Mouse (Mus musculus) limb, embryonic 13.5 days (tissue): ENCODE results near the gene Rorc. TPM values are rescaled to one million over a fixed set of nuclear protein-coding genes. Genes with fewer than 3 reads are reported as not detected.

Experiments used
- ATAC-seq: fragments of 200-750 bp; cut with Nextera tagmentation; 2 replicates; pipeline ENCODE4 v1.8.0; 2017; ENCODE audit warnings: low read depth, moderate number of reproducible peaks, moderate TSS enrichment; ENCODE audit not compliant: low FRiP score
- H3K27ac ChIP-seq: fragments of 300-500 bp; sonication (generic); 2 replicates; pipeline ENCODE4 v1.5.1; 2015; ENCODE audit warnings: inconsistent platforms, mild to moderate bottlenecking, moderate library complexity
- H3K27me3 ChIP-seq: fragments of 300-500 bp; sonication (generic); 2 replicates; pipeline ENCODE4 v1.6.1; 2015; ENCODE audit warnings: mild to moderate bottlenecking, inconsistent platforms
- H3K36me3 ChIP-seq: fragments of 300-500 bp; sonication (generic); 2 replicates; pipeline ENCODE4 v1.6.1; 2015; ENCODE audit warnings: inconsistent platforms, mild to moderate bottlenecking, moderate library complexity
- H3K4me1 ChIP-seq: fragments of 300-500 bp; sonication (generic); 2 replicates; pipeline ENCODE4 v1.6.1; 2015; ENCODE audit warnings: inconsistent platforms
- H3K4me2 ChIP-seq: fragments of 300-500 bp; sonication (generic); replicated peaks from 2 replicates; pipeline ENCODE4 v1.6.1; 2015; ENCODE audit warnings: inconsistent platforms, mild to moderate bottlenecking, moderate library complexity
- H3K4me3 ChIP-seq: fragments of 300-500 bp; sonication (generic); 2 replicates; pipeline ENCODE4 v1.5.1; 2015; ENCODE audit warnings: moderate library complexity, mild to moderate bottlenecking, inconsistent platforms
- H3K9ac ChIP-seq: fragments of 300-500 bp; sonication (generic); 2 replicates; pipeline ENCODE4 v1.6.1; 2015; ENCODE audit warnings: mild to moderate bottlenecking, inconsistent platforms
- H3K9me3 ChIP-seq: fragments of 300-500 bp; sonication (generic); 2 replicates; pipeline ENCODE4 v1.6.1; 2016; ENCODE audit warnings: inconsistent platforms
- WGBS: fragments of 180-500 bp; shearing (Covaris S2); methylation state at CpG from one replicate; pipeline ENCODE4 v1.1.7; 2015; 5-methylcytosine and 5-hydroxymethylcytosine counted together
- polyA plus RNA-seq: library from polyadenylated mRNA; unstranded; fragments of >200 nt; fragmentation: Nextera tagmentation; extraction: Ambion mirVana; gene quantifications from 2 replicates; pipeline ENCODE4 v1.2.1, GENCODE M21; 2015

Rorc gene
- polyA plus RNA-seq, 1 experiment from 2014 or later = 1.0 TPM

DNA sequence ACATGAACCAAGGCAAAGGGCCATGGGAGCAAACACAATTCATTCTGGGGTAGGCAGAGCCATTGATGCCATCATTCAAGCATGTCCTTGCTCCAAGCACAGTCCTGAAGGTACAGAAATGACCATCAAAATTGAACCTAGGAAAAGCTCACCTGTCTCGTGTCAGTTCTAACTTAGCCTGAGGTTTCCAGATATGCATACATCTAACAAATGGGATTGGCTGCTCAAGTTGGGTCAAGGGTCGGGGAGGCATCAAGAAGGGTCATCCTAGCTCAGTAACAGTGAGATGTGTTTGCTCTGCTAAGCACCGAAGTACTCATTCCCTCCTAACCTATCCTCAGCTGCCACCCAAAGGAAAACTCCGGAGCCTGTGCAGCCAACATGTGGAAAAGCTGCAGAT lies 24.3 kb downstream of the Rorc start:
- WGBS = 82% methylated on average over 4 of the region's 4 CpGs
- no peak overlapping the region for H3K9ac ChIP-seq
- H3K36me3 ChIP-seq = no peaks in the 10 kb centered on the region
- H3K4me3 ChIP-seq = no peak overlapping the region
- no peak for ATAC-seq
- H3K27ac ChIP-seq = no peak overlapping the region
- peaks cover 61% of the 10 kb centered on the region for H3K27me3 ChIP-seq
- no peaks in the 10 kb centered on the region for H3K9me3 ChIP-seq
- no peak overlapping the region for H3K4me2 ChIP-seq
- peaks cover 14% of the 10 kb centered on the region for H3K4me1 ChIP-seq

DNA sequence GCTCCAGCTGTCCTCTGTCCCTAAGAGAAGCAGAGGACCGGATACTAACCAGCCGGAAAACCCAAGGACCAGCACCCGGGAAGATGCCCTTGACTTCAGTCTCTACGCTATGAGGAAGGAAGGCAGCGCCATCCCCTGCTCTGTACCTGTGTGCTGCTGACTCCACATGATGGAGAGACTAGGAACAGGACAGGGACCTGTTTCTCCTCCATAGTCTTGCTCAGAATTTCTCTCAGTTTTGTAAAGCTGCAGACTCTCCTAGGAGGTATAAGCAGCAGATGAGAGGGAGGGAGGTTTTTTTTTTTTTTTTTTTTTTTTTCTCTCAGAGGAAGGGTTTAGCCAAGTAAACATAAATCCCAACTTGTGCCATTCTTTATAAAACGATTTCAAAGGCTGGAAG lies 25.6 kb downstream of the Rorc start, which contains the start of gene Lingo4:
Gene Lingo4 (plus strand): TSS at position 301 of the 400 bp plus-strand sequence.
- peak within 1 kb of the TSS; percentile 32 for H3K4me3 ChIP-seq
- H3K9ac ChIP-seq = peak within 1 kb of the TSS; percentile 45
- WGBS = 70% methylated on average over 6 of the region's 6 CpGs
- peak within 1 kb of the TSS; percentile 63 for H3K4me2 ChIP-seq
- no peaks in the 10 kb centered on the region for H3K9me3 ChIP-seq
- H3K36me3 ChIP-seq = no peaks in the 10 kb centered on the region
- peaks cover 14% of the 10 kb centered on the region for H3K4me1 ChIP-seq
- H3K27ac ChIP-seq = no peak within 1 kb of the TSS
- no peak for ATAC-seq
- peaks cover 75% of the 10 kb centered on the region for H3K27me3 ChIP-seq

DNA sequence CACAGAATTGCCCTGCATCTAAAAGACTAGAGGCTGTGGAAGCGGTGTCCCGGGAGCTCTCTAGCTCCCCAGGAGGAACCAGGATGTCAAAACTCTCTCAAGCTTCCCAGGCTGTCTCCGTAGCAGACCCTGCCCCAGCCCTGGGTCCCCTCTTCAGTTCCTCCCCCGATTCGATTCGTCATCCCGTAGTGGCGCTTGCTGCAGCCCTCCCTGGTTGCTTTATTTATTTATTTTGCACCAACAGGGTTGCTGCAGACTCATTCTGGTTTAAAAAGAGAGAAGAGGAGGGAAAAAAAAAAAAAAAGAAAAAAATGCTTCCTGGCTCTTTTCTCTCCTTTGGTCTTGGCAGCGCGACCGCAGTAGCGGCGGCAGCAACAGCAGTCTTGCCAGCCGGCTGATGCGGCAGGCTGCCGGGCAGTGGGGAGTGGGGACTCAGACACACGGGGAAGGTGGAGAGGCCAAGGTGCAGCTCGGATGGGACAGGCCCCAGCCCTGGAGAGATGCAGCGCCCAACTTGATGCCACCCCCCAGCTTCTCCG lies 26.4 kb downstream of the Rorc start:
- Histone ChIP-seq H3K4me1 (peaks cover 9% of the 10 kb centered on the region), H3K27ac (no peak overlapping the region), H3K9ac (peak overlapping the region; percentile 45), H3K4me3 (peak overlapping the region; percentile 32), H3K4me2 (peak overlapping the region; percentile 63), H3K9me3 (no peaks in the 10 kb centered on the region), H3K36me3 (no peaks in the 10 kb centered on the region), H3K27me3 (peaks cover 82% of the 10 kb centered on the region)
- no peak for ATAC-seq
- WGBS = 2% methylated on average over 20 of the region's 20 CpGs

DNA sequence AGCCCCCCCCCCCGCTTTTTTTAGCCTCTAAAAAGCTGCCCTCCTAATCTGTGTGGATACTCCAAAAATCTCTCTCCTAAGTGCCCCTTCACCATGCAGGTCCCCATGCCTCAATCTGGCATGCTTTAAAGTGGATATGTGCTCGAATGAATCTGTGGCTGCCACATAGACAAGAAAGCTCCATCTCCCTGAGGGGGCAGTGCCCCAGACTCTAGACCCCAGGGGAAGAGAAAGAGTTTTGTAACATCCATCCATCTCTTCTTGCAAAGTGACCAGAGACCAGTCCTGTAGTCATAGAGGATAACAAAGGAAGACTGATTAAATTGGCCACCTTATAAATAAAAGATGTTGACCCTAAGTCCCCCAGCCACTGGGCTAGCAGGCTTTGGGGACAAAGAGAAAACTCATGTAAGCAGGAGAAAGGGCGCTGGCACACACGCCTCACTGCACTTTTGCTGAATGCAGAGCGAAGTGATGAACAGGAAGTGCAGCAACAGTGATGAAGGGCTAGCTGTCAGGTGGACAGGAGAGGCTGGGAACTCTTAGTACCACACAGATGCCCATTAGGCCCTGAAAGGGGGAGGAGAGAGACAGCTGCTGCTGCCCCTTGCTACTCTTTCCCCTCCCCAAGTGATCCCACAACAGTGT lies 27.2 kb downstream of the Rorc start:
- Histone ChIP-seq H3K4me2 (0 out of 2 replicates have a peak overlapping the region, but pooled peaks have one; percentile 63), H3K27me3 (peaks cover 89% of the 10 kb centered on the region)

DNA sequence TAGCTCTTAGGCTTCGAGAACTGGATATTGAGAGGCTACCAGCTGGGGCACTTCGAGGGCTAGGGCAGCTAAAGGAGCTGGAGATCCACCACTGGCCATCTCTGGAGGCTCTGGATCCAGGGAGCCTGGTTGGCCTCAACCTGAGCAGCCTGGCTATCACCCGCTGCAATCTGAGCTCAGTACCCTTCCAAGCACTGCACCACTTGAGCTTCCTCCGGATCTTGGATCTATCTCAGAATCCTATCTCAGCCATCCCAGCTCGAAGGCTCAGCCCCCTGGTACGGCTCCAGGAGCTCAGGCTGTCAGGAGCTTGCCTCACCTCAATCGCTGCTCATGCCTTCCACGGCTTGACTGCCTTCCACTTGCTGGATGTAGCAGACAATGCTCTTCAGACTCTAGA lies 29.9 kb downstream of the Rorc start:
- Histone ChIP-seq H3K27me3 (peaks cover 82% of the 10 kb centered on the region), H3K9me3 (no peaks in the 10 kb centered on the region), H3K36me3 (no peaks in the 10 kb centered on the region), H3K27ac (no peak overlapping the region), H3K4me1 (peaks cover 21% of the 10 kb centered on the region), H3K4me2 (no peak overlapping the region), H3K4me3 (no peak overlapping the region), H3K9ac (no peak overlapping the region)
- 60% methylated on average over 8 of the region's 8 CpGs for WGBS
- ATAC-seq = no peak

More for the DNA sequence above, 27.2 kb downstream of the Rorc start:
- 53% methylated on average over 5 of the region's 5 CpGs for WGBS
- no peak for ATAC-seq
- Histone ChIP-seq H3K27ac (no peak overlapping the region), H3K4me1 (peaks cover 15% of the 10 kb centered on the region), H3K9me3 (no peaks in the 10 kb centered on the region), H3K36me3 (no peaks in the 10 kb centered on the region), H3K9ac (no peak overlapping the region), H3K4me3 (no peak overlapping the region; the same call in 1 of the 2 replicates)

DNA sequence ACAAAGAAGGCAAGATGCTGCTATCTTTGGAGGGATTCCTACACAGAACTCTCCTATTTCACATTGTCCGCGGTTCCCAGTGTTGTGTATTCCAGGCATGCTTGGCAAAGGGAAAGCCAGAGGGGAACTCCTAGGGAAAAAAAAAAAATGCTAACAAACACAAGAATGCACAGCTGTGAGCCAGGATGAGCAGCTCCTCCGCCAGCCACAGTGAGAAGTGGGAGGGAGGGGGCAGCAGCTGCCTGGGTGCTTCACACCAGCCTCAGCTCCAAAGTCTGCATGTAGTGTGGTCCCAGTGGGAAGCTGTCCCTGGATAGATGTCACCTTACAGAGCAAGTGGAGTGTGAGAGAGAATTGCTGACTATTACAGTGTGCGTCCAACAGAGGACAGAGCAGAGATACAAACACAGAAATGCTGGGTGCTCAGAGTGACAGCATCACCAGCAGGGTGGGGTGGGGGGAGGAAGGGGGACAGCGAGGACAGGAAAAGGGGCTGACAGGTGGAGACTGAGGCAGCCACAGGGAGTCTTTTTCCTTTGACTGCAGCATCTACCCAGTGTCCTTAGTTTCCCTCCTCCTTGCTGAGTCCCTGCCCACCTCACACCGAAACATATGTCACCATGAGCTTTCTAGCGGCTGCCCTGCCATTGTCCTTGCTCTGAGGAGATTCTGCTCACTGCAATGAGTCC lies 31.9 kb downstream of the Rorc start:
- Histone ChIP-seq H3K27ac (no peak overlapping the region), H3K9me3 (no peaks in the 10 kb centered on the region), H3K36me3 (no peaks in the 10 kb centered on the region), H3K4me1 (peaks cover 12% of the 10 kb centered on the region; the same call in 1 of the 2 replicates), H3K27me3 (peaks cover 62% of the 10 kb centered on the region), H3K4me2 (no peak overlapping the region), H3K9ac (no peak overlapping the region), H3K4me3 (no peak overlapping the region)
- ATAC-seq = peak; percentile 82; the same call in 1 of the 2 replicates
- 24% methylated on average over 7 of the region's 7 CpGs for WGBS

DNA sequence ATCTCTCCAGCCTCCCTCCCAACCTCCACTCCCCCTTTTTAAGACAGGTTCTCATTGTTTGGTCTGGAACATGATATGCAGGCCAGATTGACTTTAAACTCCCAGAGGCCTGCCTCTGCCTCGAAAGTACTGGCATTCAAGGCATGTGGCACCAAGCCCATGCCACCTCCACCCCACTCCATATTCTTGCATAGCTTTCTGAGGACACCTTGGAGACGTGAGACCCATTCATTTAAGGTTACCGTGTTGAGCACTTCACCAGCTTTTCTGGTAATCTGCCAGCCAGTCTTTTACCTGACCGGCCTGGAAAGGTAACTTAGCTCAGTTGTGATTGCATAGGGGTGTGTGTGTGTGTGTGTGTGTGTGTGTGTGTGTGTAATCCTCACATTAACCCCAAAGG lies 33.0 kb downstream of the Rorc start:
- H3K4me1 ChIP-seq = peaks cover 12% of the 10 kb centered on the region; the same call in 1 of the 2 replicates
- H3K27me3 ChIP-seq = peaks cover 51% of the 10 kb centered on the region
- H3K36me3 ChIP-seq = no peaks in the 10 kb centered on the region
- H3K9ac ChIP-seq = no peak overlapping the region
- no peak for ATAC-seq
- no peak overlapping the region for H3K27ac ChIP-seq
- H3K4me3 ChIP-seq = no peak overlapping the region
- H3K4me2 ChIP-seq = no peak overlapping the region
- no peaks in the 10 kb centered on the region for H3K9me3 ChIP-seq
- 57% methylated on average over 4 of the region's 4 CpGs for WGBS

DNA sequence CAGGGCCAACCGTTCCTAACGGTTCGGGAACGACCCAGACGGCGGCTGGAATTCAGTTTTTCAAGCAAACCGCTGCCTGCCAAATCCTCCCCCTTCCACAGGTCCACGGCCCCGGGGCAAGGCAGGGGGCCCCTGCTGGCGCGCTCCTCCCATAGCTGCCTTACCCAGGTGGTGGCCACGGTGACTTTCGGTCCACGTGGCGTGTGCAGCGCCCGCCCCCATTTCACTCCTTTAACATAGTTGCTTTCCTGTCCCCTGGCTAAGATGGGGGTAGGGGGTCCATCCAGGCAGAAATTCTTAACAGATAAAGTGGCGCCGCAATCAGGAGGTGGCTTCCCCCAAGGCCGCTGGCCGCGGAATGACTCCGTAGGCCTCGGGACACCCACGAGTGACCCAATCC lies 39.9 kb downstream of the Rorc start:
- peak; percentile 25; the same call in 1 of the 2 replicates for ATAC-seq
- H3K27ac ChIP-seq = no peak overlapping the region
- H3K36me3 ChIP-seq = no peaks in the 10 kb centered on the region
- H3K4me2 ChIP-seq = peak overlapping the region; percentile 85
- H3K9me3 ChIP-seq = no peaks in the 10 kb centered on the region
- peak overlapping the region; percentile 50 for H3K4me3 ChIP-seq
- H3K4me1 ChIP-seq = peaks cover 10% of the 10 kb centered on the region
- H3K27me3 ChIP-seq = peaks cover 6% of the 10 kb centered on the region; the same call in 1 of the 2 replicates
- peak overlapping the region; percentile 35; the same call in 1 of the 2 replicates for H3K9ac ChIP-seq
- WGBS = 8% methylated on average over 25 of the region's 25 CpGs

DNA sequence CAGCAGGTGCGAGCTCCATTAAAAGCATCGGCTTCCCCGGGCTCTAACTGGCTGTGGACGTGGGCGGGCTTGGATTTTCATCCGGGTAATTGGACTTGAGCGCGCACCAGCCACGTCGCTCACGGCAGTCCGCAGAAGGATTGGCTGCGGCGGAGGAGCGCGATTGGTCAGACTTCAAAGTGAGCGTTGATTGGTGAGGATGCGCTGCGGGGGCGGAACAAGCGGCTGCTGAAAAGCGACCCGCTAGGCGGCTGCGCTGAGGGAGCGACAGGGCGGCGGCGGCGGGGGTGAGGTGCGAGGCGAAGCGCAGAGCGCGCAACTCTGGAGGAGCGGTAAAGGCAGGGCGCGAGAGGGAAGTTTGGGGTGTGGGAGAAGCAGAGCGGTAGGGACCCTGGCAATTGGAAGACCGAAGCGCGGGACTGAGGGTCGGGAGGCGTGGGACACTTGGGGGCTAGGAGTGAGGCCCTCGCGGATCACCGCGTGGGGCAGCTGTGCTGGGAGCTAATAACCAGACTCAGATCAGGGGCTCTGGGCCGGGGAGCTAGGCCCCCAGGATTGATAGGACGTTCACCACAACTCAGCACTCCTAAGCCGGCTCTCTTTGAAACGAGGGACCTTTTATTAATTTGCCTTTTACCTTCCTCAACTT lies 40.6 kb downstream of the Rorc start, which contains the start of gene Tdrkh:
Gene Tdrkh (plus strand): TSS at position 243 of the 649 bp plus-strand sequence.
- H3K36me3 ChIP-seq = no peaks in the 10 kb centered on the region
- H3K9ac ChIP-seq = peak within 1 kb of the TSS; percentile 59
- no peaks in the 10 kb centered on the region for H3K9me3 ChIP-seq
- H3K4me1 ChIP-seq = peaks cover 10% of the 10 kb centered on the region
- peak within 1 kb of the TSS; percentile 85 for H3K4me2 ChIP-seq
- WGBS = 9% methylated on average over 52 of the region's 52 CpGs
- peak within 1 kb of the TSS; percentile 50 for H3K4me3 ChIP-seq
- H3K27ac ChIP-seq = no peak within 1 kb of the TSS
- peak; percentile 99 for ATAC-seq
- peaks cover 6% of the 10 kb centered on the region; the same call in 1 of the 2 replicates for H3K27me3 ChIP-seq

DNA sequence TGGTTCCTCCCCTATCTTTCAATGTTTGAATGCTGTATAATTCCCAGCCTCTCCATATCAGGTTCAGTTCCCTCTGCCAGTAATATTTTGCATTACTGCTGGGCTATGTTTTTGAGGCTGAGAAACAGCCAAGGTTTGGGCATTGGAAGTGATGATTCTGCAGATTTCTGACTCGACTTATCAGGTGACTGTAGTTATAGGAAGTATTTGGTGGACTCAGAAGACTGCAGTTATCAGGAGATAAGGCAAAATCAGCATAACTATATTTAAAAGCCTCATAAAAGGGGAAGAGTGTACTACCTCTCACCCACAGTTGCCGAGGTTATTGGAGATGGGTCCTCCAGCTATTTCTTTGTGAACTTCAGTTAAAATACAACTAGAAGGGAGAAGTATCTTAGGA lies 58.4 kb downstream of the Rorc start:
- H3K4me2 ChIP-seq = no peak overlapping the region
- H3K9ac ChIP-seq = no peak overlapping the region
- H3K27ac ChIP-seq = no peak overlapping the region
- ATAC-seq = no peak
- H3K36me3 ChIP-seq = no peaks in the 10 kb centered on the region
- no peaks in the 10 kb centered on the region for H3K4me1 ChIP-seq
- H3K27me3 ChIP-seq = no peaks in the 10 kb centered on the region
- H3K4me3 ChIP-seq = no peak overlapping the region
- WGBS = 74% methylated on average over 2 of the region's 2 CpGs
- H3K9me3 ChIP-seq = no peaks in the 10 kb centered on the region

DNA sequence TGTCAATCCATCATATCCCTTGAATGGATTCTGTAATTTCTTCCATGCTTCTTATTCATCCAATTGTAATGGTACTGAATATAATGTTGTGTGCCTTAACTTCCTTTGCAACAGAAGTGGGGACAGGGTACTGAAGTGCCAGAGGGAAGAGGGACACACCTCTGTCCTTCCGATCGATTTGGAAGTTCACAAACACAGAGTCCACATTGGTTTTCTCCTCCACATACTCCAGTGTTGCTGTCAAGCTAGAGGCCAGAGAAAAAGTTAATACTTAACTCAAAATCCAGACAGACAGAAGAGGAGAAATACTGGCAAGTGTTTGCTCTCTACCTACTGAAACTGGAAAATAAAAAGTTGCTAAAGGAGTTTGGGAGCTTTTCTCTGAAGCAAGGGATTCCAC lies 61.7 kb downstream of the Rorc start:
- Histone ChIP-seq H3K27ac (no peak overlapping the region), H3K4me1 (no peaks in the 10 kb centered on the region), H3K9me3 (no peaks in the 10 kb centered on the region), H3K9ac (no peak overlapping the region), H3K27me3 (no peaks in the 10 kb centered on the region), H3K36me3 (no peaks in the 10 kb centered on the region), H3K4me3 (no peak overlapping the region), H3K4me2 (no peak overlapping the region)
- no peak for ATAC-seq
- 80% methylated on average over 2 of the region's 2 CpGs for WGBS

DNA sequence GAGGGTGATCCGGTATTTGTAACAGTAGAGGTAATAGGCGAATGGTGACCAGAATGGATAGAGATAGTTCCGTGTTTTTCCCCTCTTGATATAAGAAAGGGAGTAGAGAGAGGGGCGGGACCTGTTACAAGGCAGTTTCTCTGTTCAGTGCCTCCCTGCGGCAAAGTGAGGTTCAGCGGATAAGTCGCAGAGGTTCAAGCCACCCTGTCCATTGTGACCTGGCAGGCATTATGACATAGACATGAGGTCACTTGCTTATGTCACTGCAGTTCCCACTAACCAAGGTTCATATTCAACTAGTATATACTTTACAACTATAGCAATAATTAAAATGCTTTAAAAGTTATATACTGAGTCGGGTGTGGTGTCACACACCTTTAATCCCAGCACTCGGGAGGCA lies 63.8 kb downstream of the Rorc start:
- no peak overlapping the region for H3K4me3 ChIP-seq
- WGBS = 79% methylated on average over 9 of the region's 9 CpGs
- no peak overlapping the region for H3K27ac ChIP-seq
- no peak overlapping the region for H3K4me2 ChIP-seq
- no peaks in the 10 kb centered on the region for H3K36me3 ChIP-seq
- H3K9me3 ChIP-seq = no peaks in the 10 kb centered on the region
- peaks cover 6% of the 10 kb centered on the region; the same call in 1 of the 2 replicates for H3K27me3 ChIP-seq
- no peak for ATAC-seq
- no peaks in the 10 kb centered on the region for H3K4me1 ChIP-seq
- no peak overlapping the region for H3K9ac ChIP-seq
